Mouse (Mus musculus): ENCODE measurements around the gene Thrsp.
A peak's percentile ranks its signal among the peaks of the same experiment; 100 is the strongest.
"Not testable (repeated sequence)": the region's sequence is repeated elsewhere in the genome, so short reads cannot be mapped to it uniquely, and the experiment has no call there.

Thrsp gene

GRCm38 (mm10) chr7:97416906-97417777 is at the start of gene Thrsp:
Gene Thrsp (minus strand): TSS chr7:97417730.
- DNase-seq (ENCODE audit: low spot score): no peak

- DNase-seq (ENCODE audit: low spot score): no peak
These were observed 38.0 kb upstream of the Thrsp start for GRCm38 (mm10) chr7:97455577-97455976.

- DNase-seq (ENCODE audit: low spot score): no peak
These were observed 37.3 kb upstream of the Thrsp start for GRCm38 (mm10) chr7:97454795-97455194.

GRCm38 (mm10) chr7:97453141-97453921 is 35.8 kb upstream of the Thrsp start:
- peak; percentile 27 for DNase-seq (ENCODE audit: low spot score)

- DNase-seq (ENCODE audit: low spot score): no peak
These were observed 34.7 kb upstream of the Thrsp start for GRCm38 (mm10) chr7:97452196-97452595.

GRCm38 (mm10) chr7:97451023-97451422 is 33.5 kb upstream of the Thrsp start, which contains the start of gene Kctd14:
Gene Kctd14 (plus strand): TSS chr7:97451323.
- DNase-seq (ENCODE audit: low spot score): not testable (repeated sequence)

GRCm38 (mm10) chr7:97447050-97447531 is 29.6 kb upstream of the Thrsp start:
- peak; percentile 44 for DNase-seq (ENCODE audit: low spot score)

GRCm38 (mm10) chr7:97446171-97446925 is 28.8 kb upstream of the Thrsp start:
- DNase-seq (ENCODE audit: low spot score): peak; percentile 91

- no peak for DNase-seq (ENCODE audit: low spot score)
These were observed 21.5 kb upstream of the Thrsp start for GRCm38 (mm10) chr7:97438986-97439385.

GRCm38 (mm10) chr7:97434517-97434916 is 17.0 kb upstream of the Thrsp start:
- no peak for DNase-seq (ENCODE audit: low spot score)

GRCm38 (mm10) chr7:97433517-97433916 is 16.0 kb upstream of the Thrsp start:
- peak; percentile 58 for DNase-seq (ENCODE audit: low spot score)

GRCm38 (mm10) chr7:97429705-97430104 is 12.2 kb upstream of the Thrsp start:
- DNase-seq (ENCODE audit: low spot score): no peak

- peak; percentile 72 for DNase-seq (ENCODE audit: low spot score)
These were observed 10.4 kb upstream of the Thrsp start for GRCm38 (mm10) chr7:97427778-97428420.

- DNase-seq (ENCODE audit: low spot score): no peak
These were observed 9.8 kb upstream of the Thrsp start for GRCm38 (mm10) chr7:97427296-97427695.

- no peak for DNase-seq (ENCODE audit: low spot score)
These were observed 9.0 kb upstream of the Thrsp start for GRCm38 (mm10) chr7:97426566-97426965.

- DNase-seq (ENCODE audit: low spot score): peak; percentile 84
These were observed 7.2 kb upstream of the Thrsp start for GRCm38 (mm10) chr7:97424621-97425245.

- no peak for DNase-seq (ENCODE audit: low spot score)
These were observed 6.2 kb upstream of the Thrsp start for GRCm38 (mm10) chr7:97423754-97424153.

- no peak for DNase-seq (ENCODE audit: low spot score)
These were observed 3.6 kb upstream of the Thrsp start for GRCm38 (mm10) chr7:97420958-97421651.

- DNase-seq (ENCODE audit: low spot score): peak; percentile 35
These were observed 2.9 kb upstream of the Thrsp start for GRCm38 (mm10) chr7:97420406-97420805.

- no peak for DNase-seq (ENCODE audit: low spot score)
These were observed 1.6 kb upstream of the Thrsp start for GRCm38 (mm10) chr7:97419163-97419562.

Data from testis, postnatal 14 days (tissue).